Mouse (Mus musculus): ENCODE data around the gene Tatdn2. TPM values are rescaled to one million over a fixed set of nuclear protein-coding genes. Genes with fewer than 3 reads are reported as not detected.

Tatdn2 gene
- 21.9 and 22.0 TPM in 2 replicates for polyA plus RNA-seq (2012; rRNA removed)
- 1.9 TPM in 2 replicates for polyA plus RNA-seq (2014; fragmentation: Nextera tagmentation; extraction: Ambion mirVana)

DNA sequence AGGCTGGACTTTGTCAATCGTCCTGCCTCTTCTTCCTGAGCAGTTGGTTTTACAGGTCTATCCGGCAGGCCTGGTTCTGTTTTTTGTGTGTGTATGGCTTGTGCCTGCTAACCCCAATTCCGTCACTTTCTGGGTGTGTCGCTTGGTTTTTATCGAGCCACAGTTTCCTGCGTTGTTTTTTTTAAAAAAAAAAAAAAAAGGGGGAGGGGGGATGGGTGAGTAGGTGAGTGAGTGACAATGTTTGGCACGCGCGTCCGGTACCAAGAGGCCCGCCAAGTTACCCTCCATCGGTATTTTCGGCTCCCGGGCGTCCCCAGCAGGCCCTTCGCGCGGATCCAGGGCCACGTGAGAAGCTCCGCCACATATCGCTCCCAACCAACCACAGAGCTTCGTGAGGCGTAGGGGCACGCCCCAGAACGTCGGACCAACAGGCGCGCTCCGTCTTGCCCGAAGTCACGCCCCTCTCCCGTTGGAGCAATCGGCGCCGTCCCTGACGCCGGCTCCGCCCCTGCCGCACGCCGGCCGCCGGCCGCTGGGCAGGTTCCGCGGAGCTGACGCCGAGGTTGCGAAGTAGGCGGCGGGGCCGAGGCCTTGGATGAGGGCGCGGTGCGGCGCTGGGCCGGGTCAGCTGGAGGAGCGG lies at the start of gene Tatdn2:
Tatdn2 (plus strand) TSS at position 469 of the 640 bp plus-strand sequence.
- Histone ChIP-seq H3K4me1 (ENCODE audit: control insufficient read depth, insufficient read depth, low read length) (peaks cover 18% of the 10 kb centered on the region), H3K4me3 (replicated peaks; ENCODE audit: low read length) (peak within 1 kb of the TSS; percentile 84), H3K36me3 (ENCODE audit: control insufficient read depth, insufficient read depth, low read length) (peaks cover 20% of the 10 kb centered on the region), H3K4me2 (replicated peaks; ENCODE audit: low read depth, low read length, severe bottlenecking) (peak within 1 kb of the TSS; percentile 93), H3K27me3 (ENCODE audit: control insufficient read depth, insufficient read depth, low read length) (no peaks in the 10 kb centered on the region), H3K9me3 (ENCODE audit: control insufficient read depth, low read length) (no peaks in the 10 kb centered on the region), H3K27ac (replicated peaks; ENCODE audit: low read depth, low read length) (peak within 1 kb of the TSS; percentile 78), H3K9ac (ENCODE audit: low read depth, low read length, severe bottlenecking) (peak within 1 kb of the TSS; percentile 80)
- 0 out of 2 replicates have a peak, but pooled peaks have one; percentile 34 for TF ChIP-seq POLR2A (IDR thresholded peaks at IDR 0.05; ENCODE audit: borderline replicate concordance, extremely low read depth, insufficient read depth, insufficient read length)
- under 1% methylated on average over 44 of the region's 58 CpGs for WGBS
- ATAC-seq (ENCODE audit: low FRiP score, low read depth) (peak; percentile 99), DNase-seq (ENCODE audit: low spot score) (peak; percentile 97)

GRCm38 (mm10) chr6:113649346-113650196 lies 47.3 kb upstream of the Tatdn2 start:
- Histone ChIP-seq H3K9me3 (ENCODE audit: control insufficient read depth, low read length) (no peaks in the 10 kb centered on the region), H3K4me3 (replicated peaks; ENCODE audit: low read length) (no peak overlapping the region), H3K9ac (ENCODE audit: low read depth, low read length, severe bottlenecking) (no peak overlapping the region), H3K36me3 (ENCODE audit: control insufficient read depth, insufficient read depth, low read length) (no peaks in the 10 kb centered on the region), H3K4me2 (replicated peaks; ENCODE audit: low read depth, low read length, severe bottlenecking) (no peak overlapping the region), H3K4me1 (ENCODE audit: control insufficient read depth, insufficient read depth, low read length) (no peaks in the 10 kb centered on the region), H3K27ac (replicated peaks; ENCODE audit: low read depth, low read length) (no peak overlapping the region), H3K27me3 (ENCODE audit: control insufficient read depth, insufficient read depth, low read length) (no peaks in the 10 kb centered on the region)
- WGBS, result 83% methylated on average over 7 of the region's 7 CpGs
- TF ChIP-seq POLR2A (IDR thresholded peaks at IDR 0.05; ENCODE audit: borderline replicate concordance, extremely low read depth, insufficient read depth, insufficient read length), result no peak
- DNase-seq (ENCODE audit: low spot score) (no peak), ATAC-seq (ENCODE audit: low FRiP score, low read depth) (no peak)

- H3K27me3 ChIP-seq (ENCODE audit: control insufficient read depth, insufficient read depth, low read length), result no peaks in the 10 kb centered on the region
- no peak for DNase-seq (ENCODE audit: low spot score)
- no peaks in the 10 kb centered on the region for H3K4me1 ChIP-seq (ENCODE audit: control insufficient read depth, insufficient read depth, low read length)
- no peak overlapping the region for H3K4me2 ChIP-seq (replicated peaks; ENCODE audit: low read depth, low read length, severe bottlenecking)
- no peak for TF ChIP-seq POLR2A (IDR thresholded peaks at IDR 0.05; ENCODE audit: borderline replicate concordance, extremely low read depth, insufficient read depth, insufficient read length)
- 56% methylated on average over 4 of the region's 4 CpGs for WGBS
- no peak overlapping the region for H3K4me3 ChIP-seq (replicated peaks; ENCODE audit: low read length)
- no peak overlapping the region for H3K27ac ChIP-seq (replicated peaks; ENCODE audit: low read depth, low read length)
- no peak overlapping the region for H3K9ac ChIP-seq (ENCODE audit: low read depth, low read length, severe bottlenecking)
- H3K36me3 ChIP-seq (ENCODE audit: control insufficient read depth, insufficient read depth, low read length), result no peaks in the 10 kb centered on the region
- ATAC-seq (ENCODE audit: low FRiP score, low read depth), result no peak
- no peaks in the 10 kb centered on the region for H3K9me3 ChIP-seq (ENCODE audit: control insufficient read depth, low read length)
Observed at GRCm38 (mm10) chr6:113650197-113650640, 46.6 kb upstream of the Tatdn2 start.

GRCm38 (mm10) chr6:113651626-113652025 lies 45.2 kb upstream of the Tatdn2 start:
- Histone ChIP-seq H3K27me3 (ENCODE audit: control insufficient read depth, insufficient read depth, low read length) (no peaks in the 10 kb centered on the region), H3K27ac (replicated peaks; ENCODE audit: low read depth, low read length) (no peak overlapping the region), H3K9ac (ENCODE audit: low read depth, low read length, severe bottlenecking) (no peak overlapping the region), H3K4me1 (ENCODE audit: control insufficient read depth, insufficient read depth, low read length) (no peaks in the 10 kb centered on the region), H3K9me3 (ENCODE audit: control insufficient read depth, low read length) (no peaks in the 10 kb centered on the region), H3K36me3 (ENCODE audit: control insufficient read depth, insufficient read depth, low read length) (no peaks in the 10 kb centered on the region), H3K4me3 (replicated peaks; ENCODE audit: low read length) (no peak overlapping the region), H3K4me2 (replicated peaks; ENCODE audit: low read depth, low read length, severe bottlenecking) (no peak overlapping the region)
- 65% methylated on average over 3 of the region's 3 CpGs for WGBS
- no peak for TF ChIP-seq POLR2A (IDR thresholded peaks at IDR 0.05; ENCODE audit: borderline replicate concordance, extremely low read depth, insufficient read depth, insufficient read length)
- DNase-seq (ENCODE audit: low spot score) (no peak), ATAC-seq (ENCODE audit: low FRiP score, low read depth) (no peak)

GRCm38 (mm10) chr6:113653551-113653950 lies 43.3 kb upstream of the Tatdn2 start:
- H3K36me3 ChIP-seq (ENCODE audit: control insufficient read depth, insufficient read depth, low read length), result no peaks in the 10 kb centered on the region
- H3K9me3 ChIP-seq (ENCODE audit: control insufficient read depth, low read length), result no peaks in the 10 kb centered on the region
- H3K27me3 ChIP-seq (ENCODE audit: control insufficient read depth, insufficient read depth, low read length), result no peaks in the 10 kb centered on the region
- H3K4me2 ChIP-seq (replicated peaks; ENCODE audit: low read depth, low read length, severe bottlenecking), result no peak overlapping the region
- H3K9ac ChIP-seq (ENCODE audit: low read depth, low read length, severe bottlenecking), result no peak overlapping the region
- 89% methylated on average over 7 of the region's 7 CpGs for WGBS
- no peak for ATAC-seq (ENCODE audit: low FRiP score, low read depth)
- no peak for TF ChIP-seq POLR2A (IDR thresholded peaks at IDR 0.05; ENCODE audit: borderline replicate concordance, extremely low read depth, insufficient read depth, insufficient read length)
- no peak for DNase-seq (ENCODE audit: low spot score)
- no peak overlapping the region for H3K27ac ChIP-seq (replicated peaks; ENCODE audit: low read depth, low read length)
- H3K4me3 ChIP-seq (replicated peaks; ENCODE audit: low read length), result no peak overlapping the region
- no peaks in the 10 kb centered on the region for H3K4me1 ChIP-seq (ENCODE audit: control insufficient read depth, insufficient read depth, low read length)
